Mouse (Mus musculus): ENCODE measurements around the gene Fancc.

- TF ChIP-seq POLR2A (IDR thresholded peaks at IDR 0.05; ENCODE audit: extremely low read depth, insufficient read depth, low read length) (no peak), CTCF (IDR thresholded peaks at IDR 0.05; ENCODE audit: low read depth, low read length) (no peak)
Observed at GRCm38 (mm10) chr13:63238045-63238444, 259.0 kb downstream of the Fancc start.
